Mouse (Mus musculus) MN1 (cell line): ENCODE data around the gene Mmp15.
A peak's percentile ranks its signal among the peaks of the same experiment; 100 is the strongest.
"Not testable (repeated sequence)": the region's sequence is repeated elsewhere in the genome, so short reads cannot be mapped to it uniquely, and the experiment has no call there.

Experiments
- DNase-seq: peaks from one replicate; pipeline ENCODE4 v3.0.0-alpha.2; 2016; ENCODE audit warnings: low spot score

The Mmp15 gene

DNA sequence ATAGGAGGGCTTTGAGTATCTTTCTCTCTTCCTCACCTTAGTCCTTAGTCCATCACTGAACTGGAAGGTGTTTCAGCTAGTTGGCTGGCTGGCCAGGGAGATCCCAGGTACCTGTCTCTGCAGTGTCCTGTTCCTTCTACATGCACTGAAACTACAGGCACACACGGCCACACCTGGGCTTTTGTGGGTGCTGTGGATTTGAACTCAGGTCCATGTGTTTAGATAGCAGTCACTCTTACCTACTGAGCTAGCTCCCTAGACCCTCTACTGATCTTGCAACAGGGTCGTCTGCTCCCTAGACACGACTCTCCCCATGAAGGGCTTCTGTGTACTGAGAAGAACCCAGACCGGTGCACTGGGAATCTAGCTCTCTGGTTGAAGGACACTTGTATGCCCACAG is 25.0 kb downstream of the Mmp15 start:
- DNase-seq, result no peak

DNA sequence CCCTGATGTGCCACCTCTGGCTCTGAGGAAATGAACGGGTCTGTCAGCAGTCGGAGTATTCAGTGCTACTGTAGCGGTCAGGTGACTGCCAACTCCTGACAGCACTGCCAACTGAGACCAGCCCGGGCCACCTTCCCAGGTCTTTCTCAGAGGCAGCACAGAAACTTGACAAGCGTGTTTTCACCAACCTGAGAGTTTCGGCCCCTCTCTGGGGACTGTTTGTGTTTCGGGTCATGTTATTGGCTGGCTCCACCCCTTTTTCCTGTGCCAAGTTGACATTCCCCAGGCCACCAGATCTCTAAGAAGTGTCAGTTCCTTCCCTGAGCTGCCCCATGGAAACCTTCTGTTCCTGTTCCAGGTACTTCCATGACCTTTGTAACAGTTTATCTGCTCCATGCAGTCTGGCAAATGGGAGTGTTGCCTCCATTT is 25.8 kb downstream of the Mmp15 start:
- peak; percentile 67 for DNase-seq

DNA sequence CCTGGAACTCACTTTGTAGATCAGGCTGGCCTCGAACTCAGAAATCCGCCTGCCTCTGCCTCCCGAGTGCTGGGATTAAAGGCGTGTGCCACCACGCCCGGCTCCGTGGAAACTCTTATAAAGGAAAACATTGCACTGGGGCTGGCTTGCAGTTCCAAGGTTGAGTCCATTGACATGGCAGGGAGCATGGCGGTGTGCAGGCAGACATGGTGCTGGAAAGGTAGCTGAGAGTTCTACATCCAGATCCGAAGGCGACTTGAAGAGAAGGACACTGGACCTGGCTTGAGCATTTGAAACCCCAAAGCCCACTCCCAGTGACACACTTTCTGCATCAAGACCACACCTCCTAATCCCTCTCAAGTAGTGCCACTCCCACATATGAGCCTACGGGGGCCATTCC is 26.9 kb downstream of the Mmp15 start:
- not testable (repeated sequence) for DNase-seq

DNA sequence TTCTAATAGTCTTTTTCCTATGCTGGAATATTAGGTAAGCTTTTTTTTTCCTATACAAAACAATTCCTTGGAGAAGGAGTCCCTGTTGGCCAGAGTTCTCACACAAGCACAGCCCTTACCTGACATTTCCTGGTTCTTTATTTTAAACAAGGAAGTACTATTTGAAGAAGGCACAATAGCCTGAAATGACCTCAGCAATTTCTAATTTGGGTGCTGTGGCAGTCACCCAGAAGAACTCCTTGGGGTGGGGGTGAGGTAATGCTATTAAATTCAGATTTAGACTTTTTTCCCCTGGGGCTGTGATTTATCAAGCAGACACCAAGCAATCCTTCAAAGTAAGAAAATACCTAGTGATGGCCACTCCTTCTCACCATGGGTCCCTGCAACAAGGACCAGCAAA is 28.9 kb downstream of the Mmp15 start:
- no peak for DNase-seq

DNA sequence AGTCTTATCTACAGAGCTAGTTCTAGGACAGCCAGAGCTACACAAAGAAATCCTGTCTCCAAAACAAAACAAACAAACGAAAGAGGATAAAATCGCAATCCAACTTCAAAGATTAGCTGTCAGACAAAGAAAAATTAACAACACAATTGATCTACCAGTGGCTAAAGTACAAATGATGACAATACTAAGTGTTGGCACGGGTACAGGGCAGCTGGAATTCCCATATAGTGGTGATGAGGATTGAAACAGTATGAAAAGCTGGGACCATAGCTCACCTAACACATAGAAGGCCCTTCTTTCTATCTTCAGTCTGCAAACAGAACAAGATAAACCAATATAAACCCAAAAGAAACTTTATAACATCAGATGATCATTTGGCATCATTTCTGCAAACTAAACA is 29.5 kb downstream of the Mmp15 start:
- DNase-seq, result no peak

DNA sequence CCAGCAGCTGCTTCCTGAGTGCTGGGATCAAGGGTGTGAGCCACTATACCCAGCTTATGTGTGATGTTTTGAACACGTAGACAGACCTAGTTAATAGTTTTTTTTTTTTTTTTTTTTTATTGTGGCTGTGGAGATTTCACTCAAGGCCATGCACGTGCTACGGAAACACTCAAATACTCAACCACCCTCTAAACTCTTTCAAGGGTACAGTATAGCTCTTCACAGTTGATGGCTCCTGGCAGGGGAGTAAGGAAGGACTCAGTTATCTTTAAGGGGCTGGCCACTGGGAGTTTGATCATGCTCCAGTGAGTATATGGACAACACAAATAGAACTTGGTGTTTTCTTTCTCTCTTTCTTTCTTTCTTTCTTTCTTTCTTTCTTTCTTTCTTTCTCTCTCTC is 32.4 kb downstream of the Mmp15 start:
- no peak for DNase-seq

DNA sequence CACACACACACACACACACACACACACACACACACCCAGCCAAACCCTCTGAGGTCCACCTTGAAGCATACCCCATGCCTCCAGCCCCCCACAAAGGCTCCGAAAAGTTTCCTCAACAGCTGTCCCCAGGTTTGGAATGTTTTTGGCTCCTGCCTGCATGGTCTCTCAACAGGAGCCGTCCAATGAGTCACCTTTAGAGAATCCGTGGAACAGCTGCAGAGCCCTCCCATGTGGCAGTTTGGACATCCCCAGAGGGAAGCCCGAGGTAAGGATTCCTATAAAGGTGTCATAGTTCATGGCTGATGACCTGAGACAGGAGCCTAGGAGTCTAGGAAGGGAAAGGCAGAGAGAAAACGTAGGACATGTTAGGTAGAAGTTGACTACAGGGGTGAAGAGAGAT is 34.0 kb downstream of the Mmp15 start:
- no peak for DNase-seq

DNA sequence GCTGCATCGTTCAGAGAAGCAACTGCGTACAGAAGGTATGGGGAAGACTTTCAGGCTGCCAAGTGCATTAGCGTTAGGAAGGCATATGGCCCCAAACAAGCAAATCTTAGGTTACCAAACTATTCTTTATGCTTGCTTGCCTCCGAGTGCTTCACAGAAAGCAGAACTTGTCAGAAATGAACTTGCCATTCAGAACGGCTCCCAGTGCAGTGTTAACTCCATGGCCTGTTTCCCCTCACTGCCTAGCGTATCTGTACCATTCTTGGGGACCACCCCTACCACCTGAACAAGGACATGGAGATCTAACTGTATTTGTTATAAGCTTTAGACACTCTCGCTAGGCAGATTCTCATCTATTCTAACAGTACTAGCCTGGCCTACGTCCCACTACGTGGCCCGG is 35.2 kb downstream of the Mmp15 start:
- DNase-seq, result no peak

DNA sequence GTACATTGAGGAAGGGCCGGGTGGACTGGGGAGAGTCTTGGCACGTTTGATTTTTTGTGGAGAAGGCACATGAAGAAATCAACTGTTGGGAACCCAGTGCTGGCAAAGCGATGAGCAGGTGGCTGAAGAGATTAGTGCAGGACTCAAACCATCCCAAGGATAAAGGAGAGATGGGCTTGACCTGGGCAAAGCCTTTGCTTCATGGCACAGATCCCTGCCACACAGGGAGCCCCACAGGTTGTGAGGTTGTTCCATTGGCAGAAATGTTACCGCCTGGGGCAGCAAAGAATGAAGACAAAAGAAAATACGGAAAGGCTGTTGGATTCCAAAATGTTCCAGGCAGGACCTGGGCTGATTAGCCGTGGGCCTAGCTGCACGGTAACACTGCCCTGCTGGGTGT is 35.9 kb downstream of the Mmp15 start:
- no peak for DNase-seq

DNA sequence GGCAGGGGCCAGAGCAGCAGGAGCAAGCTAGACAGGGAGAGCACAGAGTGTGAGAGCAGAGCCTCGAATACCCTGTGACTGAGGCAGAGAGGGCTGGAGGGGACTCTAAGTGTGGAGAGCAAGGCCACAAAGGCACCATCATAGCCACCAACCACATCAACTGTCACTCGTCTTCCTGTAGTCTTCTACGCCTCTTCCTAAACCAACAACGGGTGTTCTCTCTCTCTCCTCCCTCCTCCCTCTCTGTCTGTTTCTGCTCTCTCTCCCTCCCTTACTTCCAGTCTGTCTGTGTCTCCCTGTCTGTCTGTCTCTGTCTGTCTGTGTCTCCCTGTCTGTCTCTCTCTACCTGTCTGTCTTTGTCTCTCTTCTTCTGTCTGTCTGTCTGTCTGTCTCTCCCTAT is 38.2 kb downstream of the Mmp15 start:
- DNase-seq, result no peak

DNA sequence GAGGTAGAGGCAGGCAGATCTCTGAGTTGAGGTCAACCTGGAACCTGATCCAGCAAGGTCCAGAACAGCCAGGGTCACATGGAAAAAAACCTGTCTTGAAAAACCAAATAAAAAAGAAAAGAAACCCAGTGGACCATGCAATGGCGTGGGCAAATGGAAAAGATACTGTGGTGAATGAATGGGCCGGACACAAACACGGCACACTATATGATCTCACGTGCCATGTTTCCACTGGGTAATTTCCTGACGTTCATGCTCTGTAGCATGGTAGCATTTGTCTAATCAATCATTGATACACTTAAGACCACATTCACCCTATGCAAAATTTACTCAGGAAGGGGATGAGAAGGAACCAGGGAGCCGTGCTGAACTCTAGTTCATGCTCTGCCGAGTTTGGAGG is 39.0 kb downstream of the Mmp15 start:
- no peak for DNase-seq

DNA sequence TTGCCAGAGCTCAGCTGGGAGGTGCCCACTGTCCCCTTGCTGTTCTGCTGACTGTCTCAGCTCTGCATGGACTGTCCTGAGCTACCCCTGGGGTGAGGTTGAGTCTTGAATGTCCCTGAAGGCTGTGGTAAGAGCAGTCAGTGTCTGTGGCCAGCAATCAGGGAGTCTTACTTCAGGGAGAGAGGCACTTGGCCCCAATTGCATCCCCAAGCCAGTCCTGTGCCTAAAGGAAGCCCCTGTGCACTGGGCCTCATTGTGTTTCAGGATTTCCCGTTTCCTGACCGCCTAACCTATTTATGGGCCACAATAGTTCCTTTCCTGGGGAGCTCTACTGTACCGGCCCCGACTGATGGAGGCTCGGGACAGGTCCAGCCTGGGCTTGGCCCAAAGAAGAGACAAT is 40.5 kb downstream of the Mmp15 start:
- DNase-seq, result no peak

DNA sequence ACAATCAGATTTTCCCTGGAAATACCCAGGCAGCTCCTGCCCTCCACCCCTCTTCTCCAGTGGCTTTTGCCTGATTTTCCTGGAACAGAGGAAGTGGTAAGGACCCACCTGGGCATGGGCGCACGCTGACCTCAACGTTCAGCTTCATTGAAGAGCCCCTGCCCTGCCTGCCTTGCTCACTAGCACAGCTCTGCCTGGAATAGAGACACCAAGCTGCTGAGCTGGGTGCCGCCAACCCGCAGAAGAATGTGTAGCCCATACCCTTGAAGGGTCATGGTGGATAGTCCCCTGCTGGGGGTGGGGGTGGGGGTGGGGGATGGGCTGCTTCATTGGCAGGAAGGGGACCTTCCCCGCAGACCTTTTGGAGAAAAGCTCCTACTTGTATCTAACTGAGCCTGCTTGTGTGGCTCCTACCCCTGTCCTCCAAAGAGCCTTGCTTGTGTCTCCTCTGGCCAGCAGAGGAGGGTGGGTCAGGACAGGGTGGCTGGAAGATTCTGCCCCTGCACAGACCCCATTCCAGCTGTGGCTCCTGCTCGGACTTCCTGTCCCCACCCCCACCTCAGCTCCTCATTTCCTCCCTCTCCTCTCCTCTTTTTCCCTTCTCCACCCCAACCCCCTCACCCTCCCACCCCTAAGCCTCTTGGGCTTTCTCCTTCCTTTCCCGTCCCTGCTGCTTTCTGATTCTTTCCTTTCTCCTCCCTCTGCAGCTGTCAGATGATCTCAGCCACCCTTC is 43.3 kb downstream of the Mmp15 start:
- DNase-seq, result no peak

DNA sequence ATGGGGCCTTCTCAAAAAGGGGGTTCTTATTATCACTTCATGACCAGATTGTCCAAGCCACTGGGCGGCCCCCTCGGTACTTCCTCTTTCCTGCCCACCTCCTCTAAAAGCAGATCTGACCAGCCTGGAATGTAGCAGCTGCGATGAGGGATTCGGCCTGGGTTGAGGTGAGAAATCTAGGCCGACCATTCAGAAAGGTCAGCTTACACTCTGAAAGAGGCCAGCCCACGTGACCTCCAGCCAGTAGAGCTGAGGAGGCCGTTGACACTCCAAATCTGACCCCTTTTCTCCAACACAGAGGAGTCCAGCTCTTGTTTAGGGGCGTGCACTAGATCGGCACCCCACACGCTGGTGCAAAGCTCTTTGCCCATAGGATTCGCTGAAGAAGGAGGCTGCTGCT is 44.7 kb downstream of the Mmp15 start:
- no peak for DNase-seq

DNA sequence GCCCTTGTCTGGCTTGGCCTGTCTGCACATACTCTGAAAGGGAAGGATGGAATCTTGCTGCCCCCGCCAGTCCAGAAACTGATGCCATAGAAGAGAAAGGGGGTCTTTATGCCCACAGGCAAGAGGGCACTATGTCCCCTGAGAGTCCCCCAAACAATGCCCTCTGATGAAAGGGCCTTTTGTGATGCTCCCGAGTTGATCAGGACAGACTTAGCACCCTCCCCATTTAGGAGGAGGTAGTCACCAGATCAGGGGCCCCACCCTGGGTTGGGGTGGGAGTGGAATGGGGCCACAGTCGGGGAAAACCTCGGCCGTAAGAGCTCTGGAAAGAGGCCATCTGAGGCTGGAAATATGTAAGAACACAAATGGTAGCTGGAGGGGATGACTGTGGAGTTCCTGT is 45.1 kb downstream of the Mmp15 start:
- no peak for DNase-seq

DNA sequence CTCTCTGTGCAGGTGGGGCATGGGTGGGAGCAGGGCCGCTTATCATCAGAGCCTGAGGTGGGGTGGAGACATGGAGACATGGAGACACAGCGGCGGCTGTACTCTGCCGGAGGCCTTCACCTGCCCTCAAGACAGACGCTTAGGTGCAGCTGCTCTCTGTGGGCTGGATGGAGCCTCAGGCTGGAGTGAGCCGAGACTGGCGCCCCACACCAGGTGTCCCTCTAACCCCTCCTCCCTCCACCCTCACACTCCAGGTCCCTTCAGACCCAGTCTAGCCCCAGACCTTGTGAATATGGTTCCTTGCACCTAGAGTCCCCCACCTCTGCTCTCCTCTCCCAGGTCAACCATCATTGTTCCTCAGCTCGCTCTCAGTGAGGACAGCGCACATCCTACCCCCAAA is 47.1 kb downstream of the Mmp15 start:
- no peak for DNase-seq

DNA sequence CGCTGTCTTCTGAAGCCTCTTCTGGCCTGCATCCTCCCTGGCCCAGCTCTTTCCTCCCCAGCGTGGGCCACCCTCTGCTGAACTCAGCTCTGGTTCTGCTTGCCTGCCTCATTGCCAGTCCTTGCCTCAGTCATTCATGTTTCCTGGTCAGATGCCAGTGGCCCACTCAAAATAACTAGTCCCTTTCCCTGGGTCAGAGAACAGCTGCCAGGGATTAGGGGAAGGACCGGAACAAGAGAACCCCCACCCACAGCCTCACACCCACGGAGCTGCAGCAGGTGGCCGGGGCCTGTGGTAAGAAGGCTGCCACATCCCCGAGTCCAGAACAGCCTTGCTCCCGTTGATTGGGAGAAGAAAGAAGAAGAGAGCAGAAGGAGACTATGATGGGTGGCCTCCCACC is 49.0 kb downstream of the Mmp15 start:
- no peak for DNase-seq

DNA sequence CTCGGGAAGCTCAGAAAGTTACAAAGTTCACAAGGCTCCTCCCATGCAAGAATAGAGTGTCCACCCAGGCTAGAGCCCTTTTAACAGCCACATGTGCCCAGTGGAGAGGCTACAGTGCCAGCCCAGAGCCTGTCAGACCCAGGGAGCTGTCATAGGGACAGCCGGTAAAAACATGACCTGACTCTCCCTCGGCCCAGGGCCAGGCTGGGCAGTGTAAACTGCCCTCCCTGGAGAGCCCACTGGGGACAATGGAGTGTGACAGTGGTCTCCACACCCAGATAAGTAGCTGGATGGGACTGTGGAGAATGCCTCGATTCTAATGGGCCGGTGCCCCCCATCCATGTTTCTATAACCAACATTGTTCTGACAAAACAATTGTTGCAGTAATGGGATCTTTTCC is 57.5 kb downstream of the Mmp15 start:
- DNase-seq, result no peak

DNA sequence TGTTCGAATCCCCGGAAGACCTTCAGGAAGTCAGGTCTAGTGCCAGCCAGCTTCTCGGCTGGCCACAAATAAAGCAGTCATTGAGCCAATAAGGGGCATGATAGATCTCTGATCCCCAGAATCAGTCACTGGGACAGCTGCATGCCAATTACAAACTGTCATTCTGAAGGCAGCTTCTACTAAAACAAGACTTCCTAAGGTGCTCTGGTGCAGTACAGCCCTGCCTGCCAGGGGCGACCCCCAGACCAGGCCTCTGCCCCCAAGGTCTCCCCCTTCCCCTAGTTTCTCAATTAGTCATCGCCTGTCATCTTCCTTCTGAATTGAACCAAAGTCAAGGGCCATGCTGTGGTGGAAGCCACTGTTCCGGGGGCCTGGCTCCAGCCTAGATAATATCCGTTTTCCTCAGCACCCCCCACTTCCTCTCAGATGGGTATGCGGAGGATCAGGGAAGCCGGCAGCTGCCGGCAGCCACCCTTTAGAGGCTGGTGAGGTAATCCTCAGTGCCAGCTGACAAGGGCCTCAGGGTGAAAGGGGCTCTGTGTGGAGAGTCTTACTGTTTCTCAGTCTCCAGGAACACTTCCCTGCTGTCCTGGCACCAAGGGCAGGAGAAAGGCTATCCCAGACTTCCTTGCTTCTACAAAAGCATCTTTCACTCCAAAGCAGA is 59.4 kb downstream of the Mmp15 start:
- DNase-seq, result no peak

DNA sequence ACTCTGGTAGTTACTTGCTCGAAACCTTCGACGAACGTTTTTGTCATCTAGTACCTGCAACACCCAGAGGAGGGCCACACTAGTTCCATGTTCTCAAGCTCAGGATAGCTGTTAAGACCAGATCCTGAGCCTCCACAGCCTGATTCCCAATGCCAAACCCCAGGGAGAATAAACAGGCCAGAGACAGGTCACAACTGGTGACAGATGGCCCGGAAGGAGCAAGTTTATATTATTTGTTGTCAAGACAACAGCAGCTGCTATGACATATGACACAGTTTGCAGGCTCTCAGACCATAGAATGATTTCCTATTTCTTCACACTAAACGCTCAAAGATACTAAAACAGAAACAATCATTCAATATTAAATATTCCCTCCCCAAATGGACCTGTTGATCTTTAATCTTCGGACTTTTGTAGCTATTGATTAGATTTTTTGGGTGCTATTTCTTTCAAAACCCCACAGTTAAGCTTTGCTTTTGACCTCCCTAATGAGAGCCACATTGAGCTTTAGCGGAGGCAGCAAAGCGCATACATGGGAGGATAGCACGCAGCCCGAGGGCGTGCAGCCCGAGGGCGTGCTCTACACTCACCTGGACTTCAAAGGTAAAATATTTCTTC is 70.2 kb downstream of the Mmp15 start:
- peak; percentile 64 for DNase-seq
